Mouse (Mus musculus) ES-E14 (cell line): ENCODE measurements at regions not wholly inside any gene's neighbourhood (a gene's known extent, or its start where the extent isn't known, plus 50 kb on each side); places are given as distances from the start of the nearest gene placed in this dataset.

ENCODE experiments used
- CHD2 ChIP-seq: IDR thresholded peaks from 2 replicates; pipeline ENCODE4 v1.6.1; 2014; ENCODE audit warnings: mild to moderate bottlenecking, low read depth, low read length, inconsistent platforms
- HCFC1 ChIP-seq: IDR thresholded peaks from 2 replicates; pipeline ENCODE4 v1.6.1; 2012; ENCODE audit warnings: low read length, inconsistent platforms, borderline replicate concordance; ENCODE audit not compliant: insufficient read depth
- MAFK ChIP-seq: IDR thresholded peaks from 2 replicates; pipeline ENCODE4 v1.6.1; 2014; ENCODE audit warnings: mild to moderate bottlenecking, low read depth, low read length, inconsistent platforms; ENCODE audit not compliant: insufficient read depth
- ZC3H11A ChIP-seq: IDR thresholded peaks from 2 replicates; pipeline ENCODE4 v1.6.1; 2012; ENCODE audit warnings: low read depth, mild to moderate bottlenecking, inconsistent platforms, low read length, borderline replicate concordance
- ZNF384 ChIP-seq: IDR thresholded peaks from 2 replicates; pipeline ENCODE4 v1.6.1; 2012; ENCODE audit warnings: low read depth, low read length, inconsistent platforms

GRCm38 (mm10) chr3:128221625-128222024 lies 325.5 kb upstream of the Fam241a start:
- no peak for TF ChIP-seq MAFK
- no peak for TF ChIP-seq ZC3H11A
- TF ChIP-seq ZNF384, result no peak
- TF ChIP-seq CHD2, result no peak
- TF ChIP-seq HCFC1, result no peak
